Mouse (Mus musculus) forebrain, embryonic 16.5 days (tissue): ENCODE data around the gene Pced1b. TPM values are rescaled to one million over a fixed set of nuclear protein-coding genes. Genes with fewer than 3 reads are reported as not detected.

ENCODE experiments used
- ATAC-seq: fragments of 200-750 bp; cut with Nextera tagmentation; 2 replicates; pipeline ENCODE4 v1.8.0; 2017; ENCODE audit warnings: mild to moderate bottlenecking, moderate library complexity
- H3K27ac ChIP-seq: fragments of 300-500 bp; sonication (generic); 2 replicates; pipeline ENCODE4 v1.5.1; 2014; ENCODE audit warnings: low read length, control low read depth
- H3K27me3 ChIP-seq: fragments of 300-500 bp; sonication (generic); replicated peaks from 2 replicates; pipeline ENCODE4 v1.6.1; 2014; ENCODE audit warnings: low read length; ENCODE audit not compliant: control insufficient read depth, insufficient read depth
- H3K36me3 ChIP-seq: fragments of 300-500 bp; sonication (generic); 2 replicates; pipeline ENCODE4 v1.6.1; 2014; ENCODE audit not compliant: control insufficient read depth, insufficient read depth
- H3K4me1 ChIP-seq: fragments of 300-500 bp; sonication (generic); replicated peaks from 2 replicates; pipeline ENCODE4 v1.6.1; 2014; ENCODE audit warnings: low read length; ENCODE audit not compliant: control insufficient read depth, insufficient read depth
- H3K4me2 ChIP-seq: fragments of 300-500 bp; sonication (generic); 2 replicates; pipeline ENCODE4 v1.6.1; 2014; ENCODE audit warnings: mild to moderate bottlenecking, low read length, control low read depth
- H3K4me3 ChIP-seq: fragments of 300-500 bp; sonication (generic); replicated peaks from 2 replicates; pipeline ENCODE4 v1.5.1; 2014; ENCODE audit warnings: mild to moderate bottlenecking, low read length, control low read depth
- H3K9ac ChIP-seq: fragments of 300-500 bp; sonication (generic); replicated peaks from 2 replicates; pipeline ENCODE4 v1.6.1; 2014; ENCODE audit warnings: low read depth, low read length, control low read depth
- H3K9me3 ChIP-seq: fragments of 300-500 bp; sonication (generic); 2 replicates; pipeline ENCODE4 v1.6.1; 2016; ENCODE audit warnings: low read length; ENCODE audit not compliant: control insufficient read depth
- WGBS: fragments of 180-500 bp; shearing (Covaris S2); extraction: QIAGEN DNeasy Blood & Tissue Kit; methylation state at CpG from one replicate; pipeline ENCODE4 v1.1.7; 2014; 5-methylcytosine and 5-hydroxymethylcytosine counted together
- polyA plus RNA-seq: library from polyadenylated mRNA; unstranded; fragments of >200 nt; fragmentation: Nextera tagmentation; extraction: Ambion mirVana; gene quantifications from 2 replicates; pipeline ENCODE4 v1.2.1, GENCODE M21; 2015

Pced1b gene
- polyA plus RNA-seq, 1 experiment from 2014 or later: 4.3 TPM

- Histone ChIP-seq H3K4me2 (no peak overlapping the region), H3K36me3 (no peaks in the 10 kb centered on the region), H3K9me3 (no peaks in the 10 kb centered on the region), H3K4me3 (no peak overlapping the region), H3K27ac (no peak overlapping the region), H3K27me3 (no peaks in the 10 kb centered on the region), H3K9ac (no peak overlapping the region), H3K4me1 (peaks cover 8% of the 10 kb centered on the region)
- ATAC-seq: no peak
- 87% methylated on average over 8 of the region's 8 CpGs for WGBS
Observed at GRCm38 (mm10) chr15:97252493-97253034, 5.7 kb downstream of the Pced1b start.

GRCm38 (mm10) chr15:97254375-97254774 is 7.5 kb downstream of the Pced1b start:
- no peak for ATAC-seq
- H3K4me2 ChIP-seq: no peak overlapping the region
- H3K27me3 ChIP-seq: no peaks in the 10 kb centered on the region
- H3K9ac ChIP-seq: no peak overlapping the region
- 95% methylated on average over 4 of the region's 4 CpGs for WGBS
- no peaks in the 10 kb centered on the region for H3K9me3 ChIP-seq
- H3K4me3 ChIP-seq: no peak overlapping the region
- H3K36me3 ChIP-seq: no peaks in the 10 kb centered on the region
- H3K4me1 ChIP-seq: peaks cover 2% of the 10 kb centered on the region; the same call in 1 of the 2 replicates
- H3K27ac ChIP-seq: no peak overlapping the region

GRCm38 (mm10) chr15:97255800-97256199 is 8.9 kb downstream of the Pced1b start:
- WGBS: 95% methylated on average over 2 of the region's 3 CpGs
- no peak overlapping the region for H3K9ac ChIP-seq
- no peak for ATAC-seq
- H3K36me3 ChIP-seq: no peaks in the 10 kb centered on the region
- no peaks in the 10 kb centered on the region for H3K9me3 ChIP-seq
- no peak overlapping the region for H3K4me2 ChIP-seq
- H3K27ac ChIP-seq: no peak overlapping the region
- H3K4me3 ChIP-seq: no peak overlapping the region
- H3K4me1 ChIP-seq: peaks cover 3% of the 10 kb centered on the region; the same call in 1 of the 2 replicates
- no peaks in the 10 kb centered on the region for H3K27me3 ChIP-seq

GRCm38 (mm10) chr15:97256411-97256810 is 9.5 kb downstream of the Pced1b start:
- H3K27me3 ChIP-seq: no peaks in the 10 kb centered on the region
- H3K4me3 ChIP-seq: no peak overlapping the region
- H3K4me1 ChIP-seq: peaks cover 3% of the 10 kb centered on the region; the same call in 1 of the 2 replicates
- H3K9ac ChIP-seq: no peak overlapping the region
- no peak for ATAC-seq
- H3K4me2 ChIP-seq: no peak overlapping the region
- no peak overlapping the region for H3K27ac ChIP-seq
- no peaks in the 10 kb centered on the region for H3K36me3 ChIP-seq
- 95% methylated on average over 11 of the region's 11 CpGs for WGBS
- H3K9me3 ChIP-seq: no peaks in the 10 kb centered on the region

GRCm38 (mm10) chr15:97257206-97257775 is 10.4 kb downstream of the Pced1b start:
- Histone ChIP-seq H3K9ac (no peak overlapping the region), H3K9me3 (no peaks in the 10 kb centered on the region), H3K4me2 (no peak overlapping the region), H3K27ac (no peak overlapping the region), H3K27me3 (no peaks in the 10 kb centered on the region), H3K4me1 (peaks cover 3% of the 10 kb centered on the region; the same call in 1 of the 2 replicates), H3K36me3 (no peaks in the 10 kb centered on the region), H3K4me3 (no peak overlapping the region)
- 74% methylated on average over 8 of the region's 8 CpGs for WGBS
- no peak for ATAC-seq

- Histone ChIP-seq H3K4me1 (peaks cover 3% of the 10 kb centered on the region; the same call in 1 of the 2 replicates), H3K9ac (no peak overlapping the region), H3K4me2 (no peak overlapping the region), H3K36me3 (no peaks in the 10 kb centered on the region), H3K9me3 (no peaks in the 10 kb centered on the region), H3K27me3 (no peaks in the 10 kb centered on the region), H3K4me3 (no peak overlapping the region), H3K27ac (no peak overlapping the region)
- WGBS: 79% methylated on average over 17 of the region's 17 CpGs
- no peak for ATAC-seq
Observed at GRCm38 (mm10) chr15:97258483-97259230, 11.8 kb downstream of the Pced1b start.

- no peaks in the 10 kb centered on the region for H3K27me3 ChIP-seq
- no peak overlapping the region for H3K4me3 ChIP-seq
- H3K4me2 ChIP-seq: no peak overlapping the region
- peaks cover 3% of the 10 kb centered on the region; the same call in 1 of the 2 replicates for H3K4me1 ChIP-seq
- no peaks in the 10 kb centered on the region for H3K36me3 ChIP-seq
- no peak overlapping the region for H3K27ac ChIP-seq
- no peaks in the 10 kb centered on the region for H3K9me3 ChIP-seq
- 52% methylated on average over 8 of the region's 8 CpGs for WGBS
- H3K9ac ChIP-seq: no peak overlapping the region
- 0 out of 2 replicates have a peak, but pooled peaks have one; percentile 15 for ATAC-seq
Observed at GRCm38 (mm10) chr15:97259300-97259699, 12.4 kb downstream of the Pced1b start.

- no peaks in the 10 kb centered on the region for H3K9me3 ChIP-seq
- H3K36me3 ChIP-seq: no peaks in the 10 kb centered on the region
- H3K4me1 ChIP-seq: peaks cover 3% of the 10 kb centered on the region; the same call in 1 of the 2 replicates
- H3K27me3 ChIP-seq: no peaks in the 10 kb centered on the region
- WGBS: 67% methylated on average over 11 of the region's 11 CpGs
- H3K4me2 ChIP-seq: no peak overlapping the region
- no peak overlapping the region for H3K4me3 ChIP-seq
- no peak for ATAC-seq
- H3K27ac ChIP-seq: no peak overlapping the region
- no peak overlapping the region for H3K9ac ChIP-seq
Observed at GRCm38 (mm10) chr15:97259968-97260597, 13.2 kb downstream of the Pced1b start.

GRCm38 (mm10) chr15:97262251-97262650 is 15.3 kb downstream of the Pced1b start:
- H3K36me3 ChIP-seq: no peaks in the 10 kb centered on the region
- no peak overlapping the region for H3K4me3 ChIP-seq
- ATAC-seq: no peak
- 84% methylated on average over 9 of the region's 9 CpGs for WGBS
- H3K27ac ChIP-seq: no peak overlapping the region
- no peaks in the 10 kb centered on the region for H3K27me3 ChIP-seq
- peaks cover 3% of the 10 kb centered on the region; the same call in 1 of the 2 replicates for H3K4me1 ChIP-seq
- H3K4me2 ChIP-seq: no peak overlapping the region
- H3K9ac ChIP-seq: no peak overlapping the region
- no peaks in the 10 kb centered on the region for H3K9me3 ChIP-seq
